Mouse (Mus musculus) heart, embryonic 11.5 days (tissue): ENCODE measurements around the gene Tpsg1. TPM values are rescaled to one million over a fixed set of nuclear protein-coding genes. Genes with fewer than 3 reads are reported as not detected.

Experiments used
- ATAC-seq: fragments of 200-750 bp; cut with Nextera tagmentation; replicated peaks from 2 replicates; pipeline ENCODE4 v1.8.0; 2017; ENCODE audit warnings: moderate library complexity; ENCODE audit not compliant: insufficient number of reproducible peaks, low FRiP score, low TSS enrichment
- H3K27ac ChIP-seq: fragments of 300-500 bp; sonication (generic); 2 replicates; pipeline ENCODE4 v1.5.1; 2014; ENCODE audit warnings: mild to moderate bottlenecking, low read depth, low read length
- H3K27me3 ChIP-seq: fragments of 300-500 bp; sonication (generic); 2 replicates; pipeline ENCODE4 v1.6.1; 2014; ENCODE audit warnings: mild to moderate bottlenecking, low read length, mixed read lengths; ENCODE audit not compliant: control insufficient read depth, insufficient read depth
- H3K36me3 ChIP-seq: fragments of 300-500 bp; sonication (generic); 2 replicates; pipeline ENCODE4 v1.6.1; 2014; ENCODE audit warnings: mild to moderate bottlenecking, low read length, moderate library complexity, mixed read lengths; ENCODE audit not compliant: control insufficient read depth, insufficient read depth
- H3K4me1 ChIP-seq: fragments of 300-500 bp; sonication (generic); 2 replicates; pipeline ENCODE4 v1.6.1; 2014; ENCODE audit warnings: low read length; ENCODE audit not compliant: control insufficient read depth, insufficient read depth
- H3K4me2 ChIP-seq: fragments of 300-500 bp; sonication (generic); 2 replicates; pipeline ENCODE4 v1.6.1; 2014; ENCODE audit warnings: mild to moderate bottlenecking, moderate library complexity
- H3K4me3 ChIP-seq: fragments of 300-500 bp; sonication (generic); 2 replicates; pipeline ENCODE4 v1.5.1; 2014; ENCODE audit warnings: low read depth, low read length
- H3K9ac ChIP-seq: fragments of 300-500 bp; sonication (generic); 2 replicates; pipeline ENCODE4 v1.6.1; 2014; ENCODE audit warnings: mild to moderate bottlenecking, low read depth, low read length, moderate library complexity
- H3K9me3 ChIP-seq: fragments of 300-500 bp; sonication (generic); replicated peaks from 2 replicates; pipeline ENCODE4 v1.6.1; 2016; ENCODE audit warnings: low read length; ENCODE audit not compliant: control insufficient read depth
- WGBS: fragments of 180-500 bp; shearing (Covaris S2); extraction: QIAGEN DNeasy Blood & Tissue Kit; methylation state at CpG from one replicate; pipeline ENCODE4 v1.1.7; 2014; ENCODE audit not compliant: insufficient replicate concordance; 5-methylcytosine and 5-hydroxymethylcytosine counted together
- polyA plus RNA-seq: library from polyadenylated mRNA; unstranded; fragments of >200 nt; fragmentation: Nextera tagmentation; extraction: Ambion mirVana; gene quantifications from 2 replicates; pipeline ENCODE4 v1.2.1, GENCODE M21; 2014

Gene Tpsg1
- polyA plus RNA-seq, 1 experiment from 2014 or later: 1.6 TPM

- Histone ChIP-seq H3K27me3 (no peaks in the 10 kb centered on the region), H3K4me2 (no peak overlapping the region), H3K9ac (no peak overlapping the region), H3K4me1 (peaks cover 63% of the 10 kb centered on the region), H3K36me3 (no peaks in the 10 kb centered on the region), H3K27ac (no peak overlapping the region; the same call in 1 of the 2 replicates), H3K9me3 (no peaks in the 10 kb centered on the region), H3K4me3 (no peak overlapping the region)
- no peak for ATAC-seq
- 81% methylated on average over 3 of the region's 3 CpGs for WGBS
These were observed 51.9 kb downstream of the Tpsg1 start for GRCm38 (mm10) chr17:25420998-25421397.

Other genes with a start within 250 kb of the Tpsg1 start
- 0.10 TPM in 1 of 2 replicates, not detected in the other for gene Ptx4, start 248.5 kb upstream of the Tpsg1 start, polyA plus RNA-seq
- 18.9 and 20.4 TPM in 2 replicates for gene Clcn7, start 235.9 kb upstream of the Tpsg1 start, polyA plus RNA-seq
- not detected in 2 replicates for gene Ccdc154, start 206.8 kb upstream of the Tpsg1 start, polyA plus RNA-seq
- gene Gm38655, start 193.8 kb upstream of the Tpsg1 start, polyA plus RNA-seq: 0.17 TPM in 1 of 2 replicates, not detected in the other
- gene BC003965, start 184.7 kb upstream of the Tpsg1 start, polyA plus RNA-seq: 24.6 and 26.7 TPM in 2 replicates
- gene Unkl, start 180.9 kb upstream of the Tpsg1 start, polyA plus RNA-seq: 2.9 and 3.2 TPM in 2 replicates
- 22.6 and 25.5 TPM in 2 replicates for gene Gnptg, start 129.1 kb upstream of the Tpsg1 start, polyA plus RNA-seq
- gene Tsr3, start 129.1 kb upstream of the Tpsg1 start, polyA plus RNA-seq: 32.1 and 33.6 TPM in 2 replicates
- 0.35 and 0.63 TPM in 2 replicates for gene Baiap3, start 112.9 kb upstream of the Tpsg1 start, polyA plus RNA-seq
- 471 and 482 TPM in 2 replicates for gene Ube2i, start 94.7 kb upstream of the Tpsg1 start, polyA plus RNA-seq
- gene Prss34, start 70.9 kb upstream of the Tpsg1 start, polyA plus RNA-seq: not detected in 2 replicates
- gene Prss28, start 60.6 kb upstream of the Tpsg1 start, polyA plus RNA-seq: not detected in 2 replicates
- gene Prss29, start 50.6 kb upstream of the Tpsg1 start, polyA plus RNA-seq: not detected in 2 replicates
- not detected in 2 replicates for gene Tpsab1, start 23.7 kb upstream of the Tpsg1 start, polyA plus RNA-seq
- not detected in 2 replicates for gene Tpsb2, start 3.0 kb upstream of the Tpsg1 start, polyA plus RNA-seq
- 10.3 and 10.6 TPM in 2 replicates for gene Cacna1h, start 64.5 kb downstream of the Tpsg1 start, polyA plus RNA-seq
- 0.97 and 1.2 TPM in 2 replicates for gene Tekt4, start 85.3 kb downstream of the Tpsg1 start, polyA plus RNA-seq
- gene Sstr5, start 128.0 kb downstream of the Tpsg1 start, polyA plus RNA-seq: 0.84 and 1.0 TPM in 2 replicates
- 2.0 and 2.9 TPM in 2 replicates for gene Sox8, start 201.4 kb downstream of the Tpsg1 start, polyA plus RNA-seq
- 32.8 and 34.9 TPM in 2 replicates for gene Lmf1, start 209.8 kb downstream of the Tpsg1 start, polyA plus RNA-seq